Mouse (Mus musculus): ENCODE measurements around the gene Oog3.

Oog3 gene

GRCm38 (mm10) chr4:144162563-144162962 lies at the start of gene Oog3:
Gene Oog3, minus strand, starts transcription at chr4:144162663.
- DNase-seq (ENCODE audit: extremely low read depth, low read depth, low spot score): no peak

- DNase-seq (ENCODE audit: extremely low read depth, low read depth, low spot score): no peak
Measured at GRCm38 (mm10) chr4:144190419-144190818, 28.0 kb upstream of the Oog3 start, which contains the start of gene Oog2. Gene Oog2, plus strand, starts transcription at chr4:144190719.
